Mouse (Mus musculus) neutrophil, adult 5-6 weeks (primary cell): ENCODE data around the gene Itgb4. TPM values are rescaled to one million over a fixed set of nuclear protein-coding genes. Genes with fewer than 3 reads are reported as not detected.

Source experiments
- ATAC-seq: fragments of 151-379, 151-347 bp; 2 replicates; pipeline ENCODE4 v1.8.0; 2017; ENCODE audit warnings: mild to moderate bottlenecking, moderate TSS enrichment; ENCODE audit not compliant: insufficient number of reproducible peaks, poor library complexity, low FRiP score, severe bottlenecking; ENCODE audit errors: extremely low read depth
- total RNA-seq: library from RNA; stranded (forward); fragments of 200-1000 nt; gene quantifications from 2 replicates; pipeline ENCODE4 v1.2.3, GENCODE M21; 2017

Gene Itgb4
- total RNA-seq, 1 experiment from 2014 or later = 0.23 TPM

DNA sequence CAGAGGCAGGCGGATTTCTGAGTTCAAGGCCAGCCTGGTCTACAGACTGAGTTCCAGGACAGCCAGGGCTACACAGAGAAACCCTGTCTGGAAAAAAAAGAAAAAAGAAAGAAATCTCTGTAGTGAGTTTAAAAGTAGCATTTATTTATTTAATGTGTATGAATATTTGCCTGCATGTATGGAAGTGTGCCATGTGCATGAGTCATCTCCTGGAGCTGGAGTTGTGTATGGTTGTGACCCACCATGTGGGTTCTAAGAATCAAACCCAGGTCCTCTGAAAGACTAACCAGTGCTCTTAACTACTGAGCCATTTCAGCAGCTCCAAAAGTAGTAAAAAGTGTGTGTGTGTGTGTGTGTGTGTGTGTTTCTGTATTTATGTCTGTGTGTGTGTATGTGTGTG is 68.8 kb downstream of the Itgb4 start:
- ATAC-seq = no peak

DNA sequence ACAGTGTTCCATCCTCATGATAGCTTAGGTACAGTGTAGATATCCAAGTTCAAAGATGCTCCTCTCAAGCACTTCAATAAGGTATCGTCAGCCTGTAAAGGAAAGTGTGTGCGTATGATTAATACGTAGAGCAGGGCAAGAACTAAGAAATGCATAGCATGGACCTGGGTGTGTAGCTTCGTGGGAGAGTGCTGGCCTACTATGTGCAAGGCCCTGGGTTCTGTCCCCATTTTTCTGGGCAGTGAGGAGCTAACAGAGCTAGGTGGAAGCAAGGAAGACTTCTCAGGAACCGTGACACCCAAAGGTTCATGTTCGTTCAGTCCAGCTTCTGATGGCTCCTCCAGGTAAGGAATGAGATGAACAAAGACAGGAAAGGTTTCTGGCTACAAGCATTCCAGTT is 70.7 kb downstream of the Itgb4 start:
- ATAC-seq = no peak

DNA sequence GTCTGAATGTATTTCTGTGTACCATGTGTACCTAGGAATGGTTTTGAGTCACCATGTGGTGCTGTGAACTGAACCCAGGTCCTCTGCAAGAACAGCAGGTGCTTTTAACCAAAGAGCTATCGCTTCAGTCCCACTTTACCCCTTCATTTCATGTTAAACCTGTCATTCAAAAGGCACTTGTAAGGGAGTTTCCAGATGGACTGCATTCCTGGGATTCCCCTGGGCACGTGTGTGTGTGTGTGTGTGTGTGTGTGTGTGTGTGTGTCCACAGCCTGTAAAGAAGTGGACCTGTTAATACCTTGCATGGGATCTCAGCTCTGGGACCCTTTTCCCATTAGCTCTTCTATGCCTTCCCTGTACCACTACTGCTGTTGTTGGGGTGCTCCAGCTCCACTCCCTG is 75.1 kb downstream of the Itgb4 start:
- ATAC-seq = no peak

DNA sequence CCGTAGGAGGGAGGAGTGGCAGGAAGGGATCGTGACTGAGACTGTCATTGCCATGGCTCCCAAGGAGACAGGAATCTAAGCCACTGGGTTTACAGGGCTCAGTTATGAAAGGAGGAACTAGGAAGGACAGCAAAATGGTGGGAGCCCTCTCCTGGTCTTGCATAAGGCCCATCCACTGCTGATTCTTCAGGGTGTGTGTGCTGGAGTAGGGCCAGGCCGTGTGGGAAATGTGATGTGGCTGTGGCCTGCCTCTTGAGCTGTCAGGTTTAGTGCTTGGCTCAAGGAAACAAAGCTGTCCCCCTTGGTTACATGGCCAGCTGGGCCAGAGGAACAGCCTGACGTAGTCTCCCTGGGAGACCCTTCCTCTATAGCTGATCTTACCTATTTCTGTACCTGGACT is 75.7 kb downstream of the Itgb4 start:
- no peak for ATAC-seq

DNA sequence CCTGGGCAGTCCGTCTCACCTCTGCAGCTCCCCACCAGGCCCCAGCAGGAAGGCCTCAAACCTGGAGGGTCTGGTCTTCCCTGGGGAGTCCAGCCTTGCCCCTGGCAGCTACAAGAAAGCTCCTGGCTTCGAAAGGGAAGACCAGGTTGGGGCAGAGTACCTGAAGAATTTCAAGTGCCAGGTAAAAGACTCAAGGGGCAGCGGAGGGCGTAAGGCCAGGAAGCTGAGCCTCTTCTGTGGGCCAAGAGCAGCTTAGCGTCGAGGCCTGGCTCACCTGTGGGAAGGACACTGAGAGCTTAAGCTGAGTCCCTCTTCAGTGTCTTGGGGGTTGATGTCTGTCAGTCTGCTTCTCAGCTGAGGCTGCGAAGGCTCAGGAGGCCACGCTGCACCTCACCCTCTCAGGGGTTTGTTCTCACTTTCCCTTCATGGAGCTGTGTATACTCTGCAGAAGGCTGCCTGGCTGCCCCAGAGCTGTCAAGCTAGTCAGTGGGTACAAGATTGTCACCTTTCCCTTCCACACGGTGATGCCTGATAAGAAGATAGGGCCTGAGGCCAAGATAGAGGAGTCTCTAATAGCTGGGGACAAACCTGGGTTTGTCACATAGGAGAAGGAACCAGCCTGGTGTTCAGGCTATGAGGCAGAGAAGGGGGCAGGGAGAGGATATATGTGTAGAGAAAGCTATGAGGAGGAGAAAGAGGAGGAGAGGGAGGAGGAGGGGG is 79.2 kb downstream of the Itgb4 start:
- no peak for ATAC-seq

DNA sequence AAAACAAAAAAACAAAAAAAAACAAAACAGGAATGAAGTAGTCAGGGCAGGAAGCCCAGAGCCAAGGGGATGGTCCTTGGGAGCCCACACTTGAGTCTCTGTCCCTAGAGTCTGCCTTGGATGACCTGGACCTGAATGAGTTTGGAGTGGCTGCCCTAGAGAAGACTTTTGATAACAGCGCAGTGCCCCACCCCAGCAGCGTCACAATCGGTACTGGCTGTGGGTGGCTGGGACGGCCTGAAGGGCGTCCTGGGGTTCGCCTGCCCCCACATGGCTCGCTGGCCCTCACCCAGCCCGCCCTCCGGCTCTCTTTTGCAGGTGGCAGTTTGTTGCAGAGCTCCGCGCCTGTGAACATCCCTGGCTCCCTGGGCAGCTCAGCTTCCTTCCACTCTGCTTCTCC is 81.4 kb downstream of the Itgb4 start:
- no peak for ATAC-seq

DNA sequence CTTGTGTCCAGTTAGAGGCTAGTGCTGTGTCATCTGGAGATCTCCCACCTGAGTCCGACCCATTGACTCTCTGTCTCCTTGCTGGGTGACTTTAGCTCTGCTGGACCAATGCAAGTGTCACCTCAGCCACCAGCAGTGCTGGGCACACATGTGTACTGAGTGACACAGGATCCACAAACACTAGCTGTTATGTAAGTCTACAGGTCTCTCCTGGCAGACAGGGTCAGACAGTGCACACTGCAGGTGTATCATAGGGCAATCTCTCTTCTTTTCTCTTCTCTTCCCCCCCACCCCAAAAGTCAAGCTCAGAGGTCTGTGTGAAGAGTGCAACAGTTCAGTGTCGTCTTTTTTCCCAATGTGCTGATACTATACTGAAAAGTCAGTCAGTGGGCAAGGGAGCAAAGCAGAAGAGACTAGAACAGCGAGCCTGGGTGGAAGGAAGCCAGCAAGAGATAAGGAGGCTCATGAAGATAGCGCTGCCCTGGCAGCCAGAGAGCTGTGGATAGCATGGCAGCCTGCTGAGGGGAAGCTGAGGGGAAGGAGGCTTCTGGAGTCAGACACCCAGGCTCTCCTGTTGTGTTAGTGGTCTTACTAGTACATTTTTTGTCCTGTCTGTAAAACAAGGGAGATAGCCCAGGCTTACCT is 82.8 kb downstream of the Itgb4 start:
- no peak for ATAC-seq

Other genes with a start within 250 kb of the Itgb4 start
- gene Tmem94, start 209.3 kb upstream of the Itgb4 start, total RNA-seq = 17.1 and 19.8 TPM in 2 replicates
- gene Caskin2, start 161.1 kb upstream of the Itgb4 start, total RNA-seq = 2.3 and 4.5 TPM in 2 replicates
- gene Tsen54, start 160.0 kb upstream of the Itgb4 start, total RNA-seq = 8.8 and 15.2 TPM in 2 replicates
- gene Llgl2, start 150.7 kb upstream of the Itgb4 start, total RNA-seq = 12.8 and 14.1 TPM in 2 replicates
- gene Myo15b, start 116.3 kb upstream of the Itgb4 start, total RNA-seq = under 0.01 TPM in 1 of 2 replicates, not detected in the other
- 1.2 and 2.6 TPM in 2 replicates for gene Smim5, start 74.7 kb upstream of the Itgb4 start, total RNA-seq
- not detected in 2 replicates for gene Smim6, start 62.7 kb upstream of the Itgb4 start, total RNA-seq
- 125 and 148 TPM in 2 replicates for gene Sap30bp, start 41.4 kb upstream of the Itgb4 start, total RNA-seq
- 44.4 and 54.2 TPM in 2 replicates for gene Recql5, start 41.2 kb upstream of the Itgb4 start, total RNA-seq
- gene Galk1, start 38.0 kb downstream of the Itgb4 start, total RNA-seq = 3.6 and 7.9 TPM in 2 replicates
- 1,276 and 1,299 TPM in 2 replicates for gene H3f3b, start 53.3 kb downstream of the Itgb4 start, total RNA-seq
- 22.5 and 24.2 TPM in 2 replicates for gene Unk, start 55.6 kb downstream of the Itgb4 start, total RNA-seq
- 47.0 and 49.2 TPM in 2 replicates for gene Unc13d, start 103.3 kb downstream of the Itgb4 start, total RNA-seq
- gene Wbp2, start 112.3 kb downstream of the Itgb4 start, total RNA-seq = 93.6 and 100 TPM in 2 replicates
- gene Trim47, start 152.5 kb downstream of the Itgb4 start, total RNA-seq = 0.23 and 1.5 TPM in 2 replicates
- 19.0 and 21.2 TPM in 2 replicates for gene Trim65, start 156.4 kb downstream of the Itgb4 start, total RNA-seq
- gene Mrpl38, start 164.2 kb downstream of the Itgb4 start, total RNA-seq = 17.7 and 17.8 TPM in 2 replicates
- gene Fbf1, start 193.5 kb downstream of the Itgb4 start, total RNA-seq = 16.9 and 31.4 TPM in 2 replicates
- gene Ten1, start 224.1 kb downstream of the Itgb4 start, total RNA-seq = 14.2 and 21.4 TPM in 2 replicates
- 27.4 and 31.7 TPM in 2 replicates for gene Acox1, start 224.3 kb downstream of the Itgb4 start, total RNA-seq